ENCODE assay signal across 17 mouse cellular contexts in genomic region chr6:89422621-89423020, GRCm38 (mm10).
DNase-seq lines count a peak whose midpoint lies in the region; ATAC-seq and TF ChIP-seq lines count a peak whose summit lies in the region.
"Had no signal": no experiment of that assay in that cellular context is flagged by ENCODE, and none has a peak within 500 bp of the region (broad histone marks: within the 10 kb centered on the region; RNA-seq: fewer than 3 reads in every experiment).

No protein-coding gene starts in this region.

- no peak overlapping the region for H3K27ac ChIP-seq in lung, embryonic 14.5 days (ENCODE audit: low read depth)
- H3K27ac ChIP-seq: hindbrain, embryonic 10.5 days; liver, embryonic 15.5 days; midbrain, embryonic 15.5 days had no signal

- TF ChIP-seq POLR2A in myocyte (IDR thresholded peaks at IDR 0.05; ENCODE audit: insufficient read length, low read depth): no peak

- H3K4me1 ChIP-seq in lung, embryonic 14.5 days (ENCODE audit: insufficient read depth): no peaks in the 10 kb centered on the region

- peak; percentile 52 for ATAC-seq in activated CD4-positive, CD25-positive, alpha-beta regulatory T cell, adult 4 months
- ATAC-seq in lung, embryonic 14.5 days (ENCODE audit: insufficient read depth): peak; percentile 70
- ATAC-seq: midbrain, embryonic 15.5 days had no signal

- no peaks in the 10 kb centered on the region for H3K27me3 ChIP-seq in lung, embryonic 14.5 days (ENCODE audit: insufficient read depth, low read length)
- H3K27me3 ChIP-seq in myocyte (ENCODE audit: control insufficient read depth, insufficient read depth, insufficient read length): no peaks in the 10 kb centered on the region
- H3K27me3 ChIP-seq: midbrain, embryonic 15.5 days had no signal

- no peaks in the 10 kb centered on the region for H3K9me3 ChIP-seq in lung, embryonic 14.5 days (ENCODE audit: low read depth, low read length)
- H3K9me3 ChIP-seq: hindbrain, embryonic 10.5 days; liver, embryonic 15.5 days; midbrain, embryonic 15.5 days had no signal

- intact Hi-C loops in left cerebral cortex, postnatal 36 days (cut with DNase I): no loop called here

- no peak overlapping the region for H3K4me3 ChIP-seq in lung, embryonic 14.5 days (ENCODE audit: low read depth, low read length)
- no peak overlapping the region for H3K4me3 ChIP-seq in myocyte
- H3K4me3 ChIP-seq: hindbrain, embryonic 10.5 days; liver, embryonic 15.5 days; midbrain, embryonic 15.5 days had no signal

- no peaks in the 10 kb centered on the region for H3K36me3 ChIP-seq in lung, embryonic 14.5 days (ENCODE audit: insufficient read depth)
- no peaks in the 10 kb centered on the region for H3K36me3 ChIP-seq in myocyte (ENCODE audit: control insufficient read depth, insufficient read depth)
- H3K36me3 ChIP-seq: hindbrain, embryonic 10.5 days; liver, embryonic 15.5 days; midbrain, embryonic 15.5 days had no signal

- 78% methylated on average over 3 of the region's 3 CpGs for WGBS in lung, embryonic 14.5 days

- no peak for TF ChIP-seq CTCF in lung, embryonic 14.5 days (IDR thresholded peaks at IDR 0.05; ENCODE audit: low read depth)

- H3K79me2 ChIP-seq in myocyte (ENCODE audit: control insufficient read depth, insufficient read depth): no peaks in the 10 kb centered on the region

- no peak overlapping the region for H3K4me2 ChIP-seq in lung, embryonic 14.5 days
- H3K4me2 ChIP-seq in myocyte (ENCODE audit: low read depth): peak overlapping the region; percentile 49
- H3K4me2 ChIP-seq: heart, embryonic 11.5 days; liver, embryonic 15.5 days; midbrain, embryonic 15.5 days had no signal

- H3ac ChIP-seq in myocyte (ENCODE audit: control insufficient read depth, insufficient read length): no peak overlapping the region

- DNase-seq in 416B (ENCODE audit: low read depth): peak; percentile 21
- DNase-seq in lung, embryonic 14.5 days: peak; percentile 31
- DNase-seq in kidney, postnatal 10 days: no peak
- no peak for DNase-seq in left cerebral cortex, postnatal 36 days (ENCODE audit: low spot score in 2 of 2)
- DNase-seq in frontal cortex, postnatal 14 days (ENCODE audit: low spot score in 2 of 2): no peak
- DNase-seq in embryo, embryonic 11 days: no peak
- DNase-seq: cerebellum, adult 2 months; kidney, adult 8-10 months; left cerebral cortex, postnatal 4 days; retina, postnatal 1 day; thymus, postnatal 14 days had no signal

- H3K9ac ChIP-seq in lung, embryonic 14.5 days: no peak overlapping the region
- H3K9ac ChIP-seq: liver, embryonic 15.5 days; midbrain, embryonic 15.5 days had no signal

TF ChIP-seq in myocyte, 11 proteins besides CTCF, POLR2A, EP300 and RAD21:
- TF ChIP-seq MYOG (IDR thresholded peaks at IDR 0.05; ENCODE audit: control insufficient read depth in 1 of 3, insufficient read depth in 1 of 3, insufficient read length in 2 of 3, low read depth in 2 of 3) (no peak), MAX (IDR thresholded peaks at IDR 0.05; ENCODE audit: low read depth) (no peak), REST (IDR thresholded peaks at IDR 0.05; ENCODE audit: insufficient read depth, insufficient read length) (no peak), TCF3 (IDR thresholded peaks at IDR 0.05; ENCODE audit: insufficient read length, low read depth) (no peak), USF1 (IDR thresholded peaks at IDR 0.05; ENCODE audit: low read depth) (no peak), POLR2AphosphoS2 (IDR thresholded peaks at IDR 0.05; ENCODE audit: insufficient read length, low read depth) (no peak), MYOD1 (IDR thresholded peaks at IDR 0.05; ENCODE audit: control insufficient read depth in 1 of 3, insufficient read length in 2 of 3, low read depth in 2 of 3) (no peak)

Comparison
In these comparisons a context has a peak if more than half of its experiments do, and no peak if none do; other contexts are left out.
1. DNase-seq: peak in 416B (single experiment) and lung, embryonic 14.5 days (single experiment); none in kidney, postnatal 10 days (single experiment), left cerebral cortex, postnatal 36 days (0 of 2), frontal cortex, postnatal 14 days (0 of 2) and embryo, embryonic 11 days (single experiment).